Mouse (Mus musculus) ES-E14 (cell line): ENCODE results near the gene Nsrp1.

Experiments used
- HCFC1 ChIP-seq: IDR thresholded peaks from 2 replicates; pipeline ENCODE4 v1.6.1; 2012; ENCODE audit warnings: low read length, inconsistent platforms, borderline replicate concordance; ENCODE audit not compliant: insufficient read depth
- MAFK ChIP-seq: IDR thresholded peaks from 2 replicates; pipeline ENCODE4 v1.6.1; 2014; ENCODE audit warnings: mild to moderate bottlenecking, low read depth, low read length, inconsistent platforms; ENCODE audit not compliant: insufficient read depth
- ZC3H11A ChIP-seq: IDR thresholded peaks from 2 replicates; pipeline ENCODE4 v1.6.1; 2012; ENCODE audit warnings: low read depth, mild to moderate bottlenecking, inconsistent platforms, low read length, borderline replicate concordance
- ZNF384 ChIP-seq: IDR thresholded peaks from 2 replicates; pipeline ENCODE4 v1.6.1; 2012; ENCODE audit warnings: low read depth, low read length, inconsistent platforms

DNA sequence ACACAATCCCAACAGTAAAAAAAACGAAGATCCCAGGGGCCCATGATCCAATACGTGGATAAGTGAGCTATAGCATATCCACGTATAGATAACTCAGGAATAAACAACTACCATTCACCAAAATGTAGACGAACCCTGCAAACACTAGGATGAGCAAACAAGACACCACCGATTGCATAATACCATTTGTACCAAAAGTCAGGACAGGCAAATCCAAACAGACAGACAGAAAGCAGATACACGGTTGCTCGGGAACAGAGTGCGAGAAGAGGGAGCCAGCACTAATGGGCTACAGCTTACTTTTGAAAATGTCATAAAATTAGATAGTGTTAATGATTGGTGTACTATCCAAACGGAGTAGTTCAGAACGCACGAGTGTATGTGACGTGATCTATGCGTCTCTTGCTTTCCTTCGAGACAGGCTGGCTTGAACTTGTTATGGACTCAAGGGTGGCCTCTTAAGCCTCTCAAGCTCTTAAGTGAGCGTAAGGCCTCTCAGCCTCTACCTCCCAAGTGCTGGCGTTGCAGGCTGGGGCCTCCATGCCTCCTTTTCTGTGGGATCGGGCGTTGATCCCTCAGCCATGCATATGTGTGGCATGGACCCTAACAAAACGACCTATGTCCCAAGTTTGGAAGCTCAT is 20.2 kb upstream of the Nsrp1 start:
- TF ChIP-seq HCFC1 (no peak), ZNF384 (no peak), ZC3H11A (no peak), MAFK (no peak)
